ENCODE assay signal across 9 mouse cellular contexts in genomic region chr5:148904846-148905245, GRCm38 (mm10). TPM values are rescaled to one million over a fixed set of nuclear protein-coding genes. Genes with fewer than 3 reads are reported as not detected.
DNase-seq lines count a peak whose midpoint lies in the region; ATAC-seq and TF ChIP-seq lines count a peak whose summit lies in the region.
"Had no signal": no experiment of that assay in that cellular context is flagged by ENCODE, and none has a peak within 500 bp of the region (broad histone marks: within the 10 kb centered on the region; RNA-seq: fewer than 3 reads in every experiment).

No protein-coding gene starts in this region.

- TF ChIP-seq CTCF in cortical plate, adult 2 months (IDR thresholded peaks at IDR 0.05; ENCODE audit: extremely low read depth, insufficient read depth, low read length) = peak; percentile 38; the same call in 1 of the 2 replicates

- H3K36me3 ChIP-seq in hindbrain, embryonic 14.5 days (replicated peaks; ENCODE audit: control insufficient read depth, insufficient read depth) = peaks cover 18% of the 10 kb centered on the region
- peaks cover 11% of the 10 kb centered on the region for H3K36me3 ChIP-seq in hindbrain, embryonic 16.5 days (ENCODE audit: control insufficient read depth, insufficient read depth, low read length)
- 0 out of 2 replicates have a peak, but pooled peaks cover 3% of the 10 kb centered on the region for H3K36me3 ChIP-seq in limb, embryonic 11.5 days (ENCODE audit: control insufficient read depth, insufficient read depth, low read length)

- H3K4me2 ChIP-seq in hindbrain, embryonic 14.5 days (replicated peaks) = no peak overlapping the region
- no peak overlapping the region for H3K4me2 ChIP-seq in hindbrain, embryonic 16.5 days (ENCODE audit: low read length)
- H3K4me2 ChIP-seq in limb, embryonic 11.5 days (ENCODE audit: low read depth, severe bottlenecking) = no peak overlapping the region

- no peak overlapping the region for H3K9ac ChIP-seq in hindbrain, embryonic 14.5 days
- H3K9ac ChIP-seq in hindbrain, embryonic 16.5 days (ENCODE audit: low read depth, low read length) = no peak overlapping the region
- no peak overlapping the region for H3K9ac ChIP-seq in limb, embryonic 11.5 days (ENCODE audit: low read length)

- H3K9me3 ChIP-seq in hindbrain, embryonic 14.5 days (ENCODE audit: control insufficient read depth, low read length) = no peaks in the 10 kb centered on the region
- H3K9me3 ChIP-seq in hindbrain, embryonic 16.5 days (ENCODE audit: control insufficient read depth, low read length) = no peaks in the 10 kb centered on the region
- no peaks in the 10 kb centered on the region for H3K9me3 ChIP-seq in limb, embryonic 11.5 days (ENCODE audit: control insufficient read depth, low read length)
- H3K9me3 ChIP-seq: megakaryocyte, embryonic 14.5 days had no signal

- ATAC-seq in hindbrain, embryonic 14.5 days (ENCODE audit: low FRiP score) = no peak
- no peak for ATAC-seq in hindbrain, embryonic 16.5 days
- ATAC-seq in limb, embryonic 11.5 days (ENCODE audit: insufficient number of reproducible peaks, low FRiP score, low TSS enrichment, low read depth) = no peak

- DNase-seq in hindbrain, embryonic 14.5 days (ENCODE audit: low spot score) = peak; percentile 50
- DNase-seq in NIH3T3 (ENCODE audit: low read depth) = peak; percentile 68
- DNase-seq in limb, embryonic 11.5 days (ENCODE audit: low spot score) = peak; percentile 72
- DNase-seq in spleen, postnatal 14 days (ENCODE audit: low spot score in 2 of 2) = peak; percentile 31 to 63
- no peak for DNase-seq in left cerebral cortex, adult 9 months (ENCODE audit: low spot score in 2 of 2)
- no peak for DNase-seq in gastrocnemius, adult 8-10 months (ENCODE audit: low spot score in 2 of 2)

- peaks cover 14% of the 10 kb centered on the region for H3K4me1 ChIP-seq in hindbrain, embryonic 14.5 days (replicated peaks; ENCODE audit: control insufficient read depth, insufficient read depth, low read length)
- H3K4me1 ChIP-seq in hindbrain, embryonic 16.5 days (ENCODE audit: control insufficient read depth, insufficient read depth, low read depth, low read length) = peaks cover 15% of the 10 kb centered on the region
- peaks cover 1% of the 10 kb centered on the region; the same call in 1 of the 2 replicates for H3K4me1 ChIP-seq in cortical plate, adult 2 months (ENCODE audit: control insufficient read depth, insufficient read depth, low read length)
- H3K4me1 ChIP-seq in limb, embryonic 11.5 days (ENCODE audit: control insufficient read depth, insufficient read depth, low read length) = 0 out of 2 replicates have a peak, but pooled peaks cover 3% of the 10 kb centered on the region

- H3K27me3 ChIP-seq in hindbrain, embryonic 14.5 days (ENCODE audit: control insufficient read depth, insufficient read depth, low read length) = no peaks in the 10 kb centered on the region
- H3K27me3 ChIP-seq in hindbrain, embryonic 16.5 days (replicated peaks; ENCODE audit: control insufficient read depth, insufficient read depth, low read length) = no peaks in the 10 kb centered on the region
- no peaks in the 10 kb centered on the region for H3K27me3 ChIP-seq in limb, embryonic 11.5 days (ENCODE audit: control insufficient read depth, insufficient read depth, low read length)
- H3K27me3 ChIP-seq: megakaryocyte, embryonic 14.5 days had no signal

- 77% methylated on average over 6 of the region's 6 CpGs for WGBS in hindbrain, embryonic 14.5 days
- WGBS in hindbrain, embryonic 16.5 days = 67% methylated on average over 6 of the region's 6 CpGs
- 78% methylated on average over 6 of the region's 6 CpGs for WGBS in limb, embryonic 11.5 days

- no peak overlapping the region for H3K4me3 ChIP-seq in hindbrain, embryonic 14.5 days (replicated peaks; ENCODE audit: low read length)
- H3K4me3 ChIP-seq in hindbrain, embryonic 16.5 days (ENCODE audit: low read length) = no peak overlapping the region
- no peak overlapping the region for H3K4me3 ChIP-seq in cortical plate, adult 2 months (ENCODE audit: insufficient read depth, low read length)
- H3K4me3 ChIP-seq in limb, embryonic 11.5 days (ENCODE audit: low read depth, low read length) = no peak overlapping the region
- H3K4me3 ChIP-seq: megakaryocyte, embryonic 14.5 days had no signal

- no peak overlapping the region for H3K27ac ChIP-seq in hindbrain, embryonic 14.5 days
- H3K27ac ChIP-seq in hindbrain, embryonic 16.5 days (ENCODE audit: low read depth, low read length) = no peak overlapping the region
- no peak overlapping the region for H3K27ac ChIP-seq in cortical plate, adult 2 months (ENCODE audit: insufficient read depth, low read length)
- H3K27ac ChIP-seq in limb, embryonic 11.5 days (replicated peaks; ENCODE audit: low read depth, low read length) = no peak overlapping the region

- no peak for TF ChIP-seq POLR2A in cortical plate, adult 2 months (IDR thresholded peaks at IDR 0.05; ENCODE audit: extremely low read depth, insufficient read depth, low read length)

RNA-seq across cellular contexts. Expression of gene Katnal1, which starts 24.3 kb away (rescaled TPM):
- polyA plus RNA-seq in hindbrain, embryonic 14.5 days (2014; fragmentation: Nextera tagmentation; extraction: Ambion mirVana) = 38.0 and 40.9 TPM in 2 replicates
- polyA plus RNA-seq in hindbrain, embryonic 16.5 days (2015; fragmentation: Nextera tagmentation; extraction: Ambion mirVana) = 37.0 and 41.3 TPM in 2 replicates
- 42.9 and 43.1 TPM in 2 replicates for polyA plus RNA-seq in cortical plate, adult 2 months (2012; rRNA removed)
- 23.1 and 24.2 TPM in 2 replicates for polyA plus RNA-seq in limb, embryonic 11.5 days (2014; fragmentation: Nextera tagmentation; extraction: Ambion mirVana)
- 1 to 10 TPM; 4.3 to 5.3 (median 4.5) TPM for total RNA-seq in gastrocnemius, adult 8-10 months (2022)

Comparison
In these comparisons a context has a peak if more than half of its experiments do, and no peak if none do; other contexts are left out.
1. DNase-seq: peak in hindbrain, embryonic 14.5 days (single experiment), NIH3T3 (single experiment), limb, embryonic 11.5 days (single experiment) and spleen, postnatal 14 days (2 of 2); none in left cerebral cortex, adult 9 months (0 of 2) and gastrocnemius, adult 8-10 months (0 of 2).